Mouse (Mus musculus) bone marrow, adult 2 months (tissue): ENCODE data around the gene Prkca. TPM values are rescaled to one million over a fixed set of nuclear protein-coding genes. Genes with fewer than 3 reads are reported as not detected.

Source experiments
- H3K27ac ChIP-seq: fragments of 200-500 bp; 2 replicates; pipeline ENCODE4 v1.5.1; 2012; ENCODE audit warnings: low read depth, mild to moderate bottlenecking, control low read depth, inconsistent platforms, low read length; ENCODE audit not compliant: control insufficient read depth, poor library complexity, insufficient read depth
- H3K4me1 ChIP-seq: fragments of 200-500 bp; 2 replicates; pipeline ENCODE4 v1.6.1; 2011; ENCODE audit warnings: low read length; ENCODE audit not compliant: control insufficient read depth, insufficient read depth
- H3K4me3 ChIP-seq: fragments of 200-500 bp; replicated peaks from 2 replicates; pipeline ENCODE3; 2011; ENCODE audit warnings: mild to moderate bottlenecking, low read depth, low read length, control low read depth; ENCODE audit not compliant: control insufficient read depth
- CTCF ChIP-seq: fragments of 200-500 bp; IDR thresholded peaks from 2 replicates; pipeline ENCODE4 v1.5.1; 2011; ENCODE audit warnings: low read length, control low read depth; ENCODE audit not compliant: control insufficient read depth, insufficient read depth
- POLR2A ChIP-seq: fragments of 200-500 bp; IDR thresholded peaks from 2 replicates; pipeline ENCODE4 v1.6.1; 2011; ENCODE audit warnings: low read depth, mild to moderate bottlenecking, control low read depth, low read length, borderline replicate concordance; ENCODE audit not compliant: control insufficient read depth
- WGBS: fragments of 180-500 bp; shearing (Covaris S2); methylation state at CpG from one replicate; pipeline ENCODE4 v1.1.7; 2018; 5-methylcytosine and 5-hydroxymethylcytosine counted together
- polyA plus RNA-seq: library from polyadenylated mRNA; stranded (reverse); fragments of >200 nt; gene quantifications from 2 replicates; pipeline ENCODE4 v1.2.4, GENCODE M21; 2011; ENCODE audit warnings: low replicate concordance; ENCODE audit not compliant: missing spikeins, insufficient read depth, insufficient read length

Prkca gene
- polyA plus RNA-seq, 1 experiment: 33.8 TPM

DNA sequence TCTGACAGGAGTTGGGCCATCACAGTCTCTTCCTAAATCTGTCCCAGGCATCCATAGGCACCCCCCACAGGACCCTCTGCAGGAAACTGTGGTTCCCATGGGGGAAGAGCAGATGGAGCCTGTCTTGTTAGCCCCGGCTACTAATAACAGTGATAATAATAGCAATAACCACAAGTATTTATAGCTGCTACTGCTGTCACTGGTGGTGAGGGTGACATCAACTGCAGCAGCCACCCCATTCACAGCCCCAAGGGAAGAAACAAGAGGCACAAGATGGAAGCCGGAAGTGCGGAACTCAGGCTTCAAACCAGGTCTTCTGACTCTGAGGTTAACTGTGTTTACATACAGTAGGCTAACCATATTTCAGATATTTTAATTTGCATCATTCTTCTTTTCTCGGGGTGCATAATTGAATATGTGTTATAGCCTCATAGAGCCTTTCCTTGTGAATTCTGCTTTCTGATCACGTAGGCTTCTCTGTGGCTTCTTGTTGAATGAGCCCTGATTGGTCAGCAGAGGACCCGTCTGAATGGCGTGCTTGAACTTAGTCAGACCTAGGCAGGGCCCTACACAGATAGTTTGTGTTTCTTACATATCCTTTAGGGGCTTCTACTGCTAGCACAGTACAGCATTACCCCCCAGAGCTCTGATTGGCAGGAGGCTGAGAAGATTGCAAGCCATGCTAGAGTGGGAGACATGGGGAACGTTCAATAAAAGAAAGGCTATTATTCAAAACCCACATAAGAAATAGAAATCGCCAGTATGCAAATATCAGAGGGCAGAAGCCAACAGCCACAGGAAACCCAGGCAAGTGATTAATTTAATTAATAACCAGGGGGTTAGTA is 189.5 kb downstream of the Prkca start:
- 63% methylated on average over 9 of the region's 9 CpGs for WGBS
- TF ChIP-seq CTCF: no peak
- no peak for TF ChIP-seq POLR2A
- Histone ChIP-seq H3K4me3 (no peak overlapping the region), H3K4me1 (no peaks in the 10 kb centered on the region; the same call in 1 of the 2 replicates), H3K27ac (no peak overlapping the region)

- TF ChIP-seq POLR2A: no peak
- TF ChIP-seq CTCF: no peak
- H3K27ac ChIP-seq: no peak overlapping the region
- H3K4me3 ChIP-seq: no peak overlapping the region
- no peaks in the 10 kb centered on the region; the same call in 1 of the 2 replicates for H3K4me1 ChIP-seq
- WGBS: 28% methylated on average over 4 of the region's 4 CpGs
Measured at GRCm38 (mm10) chr11:108152591-108152990, 191.1 kb downstream of the Prkca start.

DNA sequence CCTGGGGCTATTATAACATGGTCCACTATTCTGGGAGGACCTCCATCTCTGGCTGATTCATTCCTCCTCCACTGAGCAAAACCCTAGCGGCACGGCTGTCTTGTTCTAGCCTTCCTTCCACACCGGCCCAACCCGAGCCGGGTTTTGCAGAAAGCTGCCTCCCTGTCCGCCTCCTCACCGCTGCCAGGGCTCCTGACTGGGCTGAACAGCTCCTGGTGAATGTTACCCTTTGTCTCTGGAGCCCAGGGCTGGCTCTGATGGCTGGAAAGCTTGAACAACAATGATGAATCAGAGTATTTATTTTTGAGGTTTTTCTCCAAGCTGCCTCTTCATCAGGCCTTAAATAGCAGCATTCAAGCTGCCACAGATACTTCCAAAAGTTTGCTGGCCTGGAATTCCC is 193.3 kb downstream of the Prkca start:
- Histone ChIP-seq H3K27ac (no peak overlapping the region), H3K4me3 (no peak overlapping the region), H3K4me1 (no peaks in the 10 kb centered on the region; the same call in 1 of the 2 replicates)
- WGBS: 78% methylated on average over 7 of the region's 7 CpGs
- TF ChIP-seq POLR2A (no peak), CTCF (no peak)

DNA sequence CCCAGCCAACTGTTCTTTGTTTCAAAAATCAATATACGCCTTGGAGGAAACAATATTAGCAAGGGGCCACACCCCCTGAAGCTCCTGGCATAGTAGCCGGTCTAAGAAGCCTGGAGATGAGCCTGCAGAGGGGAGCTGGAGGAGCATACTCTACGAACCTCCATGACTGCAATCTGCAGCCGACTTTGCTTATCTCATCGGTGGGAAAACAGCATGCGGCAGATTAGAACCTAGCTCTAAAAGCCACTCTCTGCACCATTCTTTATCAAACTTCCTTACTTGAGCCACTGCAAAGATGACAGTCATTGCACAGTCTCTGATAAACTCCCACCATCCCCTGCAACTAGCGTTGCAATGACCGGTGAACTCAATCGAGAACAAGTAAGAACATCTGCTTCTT is 194.5 kb downstream of the Prkca start:
- WGBS: 21% methylated on average over 9 of the region's 9 CpGs

DNA sequence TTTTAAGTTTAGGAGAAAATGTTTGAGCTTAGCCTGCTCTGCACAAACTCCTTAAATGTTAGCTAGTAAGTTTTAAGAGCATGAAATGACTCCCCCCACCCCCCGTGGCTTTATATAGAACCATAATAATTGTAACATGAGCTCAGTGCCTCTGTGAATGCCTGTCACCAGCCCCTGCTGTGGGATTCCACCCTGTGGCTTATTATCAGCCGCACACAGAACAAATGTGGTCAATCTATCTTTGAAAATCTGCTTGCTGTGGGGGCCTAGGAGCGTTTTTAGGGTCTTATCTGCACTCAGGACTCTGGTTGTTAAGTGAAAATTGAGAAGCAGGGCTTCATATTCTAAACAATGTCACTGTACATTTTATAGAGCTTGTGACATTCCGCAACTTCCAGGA is 195.2 kb downstream of the Prkca start:
- H3K27ac ChIP-seq: no peak overlapping the region
- WGBS: 14% methylated on average over 4 of the region's 4 CpGs
- no peaks in the 10 kb centered on the region; the same call in 1 of the 2 replicates for H3K4me1 ChIP-seq

More for the DNA sequence above, 194.5 kb downstream of the Prkca start:
- Histone ChIP-seq H3K4me1 (no peaks in the 10 kb centered on the region; the same call in 1 of the 2 replicates), H3K27ac (no peak overlapping the region), H3K4me3 (no peak overlapping the region)
- TF ChIP-seq CTCF: no peak
- TF ChIP-seq POLR2A: no peak

GRCm38 (mm10) chr11:108145752-108146496 is 197.8 kb downstream of the Prkca start:
- H3K4me1 ChIP-seq: no peaks in the 10 kb centered on the region
- H3K4me3 ChIP-seq: no peak overlapping the region
- H3K27ac ChIP-seq: no peak overlapping the region
- 66% methylated on average over 13 of the region's 13 CpGs for WGBS
- no peak for TF ChIP-seq CTCF
- no peak for TF ChIP-seq POLR2A

More for the DNA sequence above, 195.2 kb downstream of the Prkca start:
- no peak for TF ChIP-seq POLR2A
- H3K4me3 ChIP-seq: no peak overlapping the region

DNA sequence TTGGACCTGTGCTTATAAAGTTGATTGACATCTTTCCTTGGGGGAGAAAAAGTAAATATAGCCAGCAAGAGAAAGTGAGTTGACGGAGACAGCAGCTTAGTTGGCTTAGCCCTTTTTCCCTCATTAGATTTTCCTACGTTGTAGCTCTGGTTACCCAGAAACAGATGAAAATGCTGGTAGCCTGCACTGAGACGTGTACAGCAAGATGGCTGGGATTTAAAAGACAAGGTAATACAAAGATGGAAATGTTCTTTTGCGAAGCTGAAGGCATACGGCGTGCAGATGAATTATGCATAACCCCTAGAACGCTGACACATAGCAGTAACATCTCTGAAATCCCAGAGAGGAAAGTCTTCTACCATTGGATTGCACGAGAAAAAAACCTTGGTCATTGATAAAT is 198.6 kb downstream of the Prkca start:
- no peaks in the 10 kb centered on the region for H3K4me1 ChIP-seq
- 77% methylated on average over 8 of the region's 8 CpGs for WGBS
- TF ChIP-seq CTCF: no peak
- no peak for TF ChIP-seq POLR2A
- H3K27ac ChIP-seq: no peak overlapping the region
- H3K4me3 ChIP-seq: no peak overlapping the region

GRCm38 (mm10) chr11:108143739-108144138 is 200.0 kb downstream of the Prkca start:
- no peak overlapping the region for H3K4me3 ChIP-seq
- H3K27ac ChIP-seq: no peak overlapping the region
- H3K4me1 ChIP-seq: no peaks in the 10 kb centered on the region
- WGBS: 48% methylated on average over 2 of the region's 2 CpGs
- TF ChIP-seq POLR2A (no peak), CTCF (no peak)
